Mouse (Mus musculus) urinary bladder, postnatal 14 days (tissue): ENCODE measurements around the gene Iqub.

Experiments used
- DNase-seq: peaks from one replicate; pipeline ENCODE4 v3.0.0; 2021; ENCODE audit warnings: low spot score

Iqub gene

DNA sequence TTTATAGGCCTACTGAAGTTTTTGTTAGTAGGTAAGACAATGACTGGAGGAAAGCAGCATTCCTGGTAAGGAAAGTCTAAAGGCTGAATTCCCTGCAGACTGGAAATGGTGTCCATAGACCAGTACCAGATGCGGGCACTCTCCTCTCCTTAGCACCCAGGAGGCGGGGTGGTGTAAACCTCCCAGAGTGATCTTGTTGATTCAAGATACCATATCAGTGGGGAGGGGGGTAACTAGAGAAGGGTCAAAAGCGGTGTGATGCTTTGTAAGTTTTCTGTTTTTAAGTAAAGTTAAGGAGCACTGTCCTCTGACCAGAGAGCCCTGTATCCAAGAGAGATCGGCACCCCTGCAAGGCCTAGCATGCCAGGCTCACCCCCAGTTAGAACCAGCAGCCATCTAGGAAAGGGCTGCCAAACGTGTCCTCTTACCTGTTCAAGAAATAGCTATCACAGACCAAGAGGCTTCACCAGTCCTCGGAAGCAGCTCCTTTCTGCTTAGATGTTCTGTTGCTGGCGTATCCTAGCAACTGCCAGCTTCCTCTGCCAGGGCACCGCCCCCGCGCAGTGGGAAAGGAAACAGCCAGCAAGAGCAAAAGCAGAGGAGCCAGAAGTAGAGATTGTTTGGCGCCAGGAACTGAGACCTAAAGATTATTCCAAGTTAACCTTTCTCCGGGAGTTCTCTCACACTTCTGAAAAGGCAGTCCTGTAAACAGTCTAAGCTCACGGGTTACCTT, at the start of gene Iqub:
Iqub (minus strand) TSS at position 516 of the 733 bp plus-strand sequence.
- DNase-seq, result peak; percentile 52

- DNase-seq, result no peak
Observed at GRCm38 (mm10) chr6:24564081-24564480, 49.2 kb upstream of the Iqub start.

DNA sequence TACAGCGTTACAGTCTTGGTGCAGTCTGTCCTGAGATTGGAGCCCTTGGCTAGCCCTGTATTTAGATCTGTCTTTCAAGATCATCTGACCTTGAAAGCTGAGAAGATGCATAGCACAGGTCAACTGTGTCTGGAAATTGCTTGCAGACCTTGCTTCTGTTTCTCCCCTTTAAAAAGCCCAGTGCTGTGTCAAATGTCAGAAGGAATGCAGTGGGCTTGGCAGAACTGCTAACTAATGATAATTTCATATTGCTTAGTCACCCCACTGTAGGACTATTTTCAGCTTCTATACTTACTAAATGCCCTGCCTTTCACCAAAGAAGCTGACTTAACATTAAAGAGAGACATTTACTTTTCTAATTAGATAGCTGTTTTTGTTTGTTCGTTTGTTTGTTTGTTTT, 40.6 kb upstream of the Iqub start:
- DNase-seq, result no peak

DNA sequence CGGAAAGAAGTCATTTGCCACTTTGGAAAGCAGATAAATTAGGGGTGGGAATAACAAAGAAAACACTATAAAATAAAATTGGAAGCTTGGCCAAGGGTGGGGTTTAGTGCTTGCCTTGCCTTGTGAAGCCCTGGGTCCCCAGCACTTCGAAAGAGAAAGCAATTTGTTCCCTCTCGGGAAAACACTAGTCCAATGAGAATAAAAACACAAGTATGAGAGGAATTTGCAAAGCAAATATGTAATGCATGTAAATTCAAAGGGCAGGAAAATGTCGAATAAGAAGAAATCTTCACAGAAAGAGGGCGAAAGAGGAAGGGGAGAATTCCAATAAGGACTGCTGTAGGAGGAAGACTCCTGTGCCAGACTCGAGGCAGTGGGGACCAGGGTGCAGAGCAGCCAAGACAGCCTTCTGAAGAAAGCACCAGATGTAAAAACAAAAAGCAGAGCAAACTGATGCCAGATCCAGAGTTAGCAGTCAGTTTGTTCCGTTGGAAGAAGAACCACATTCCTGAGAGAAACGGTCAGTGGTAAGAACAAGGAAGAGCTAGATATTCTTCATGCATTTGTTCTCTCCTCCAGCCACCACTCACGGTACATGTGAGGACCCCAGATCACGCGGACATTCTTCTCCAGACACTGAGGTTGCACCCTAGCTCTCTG, 39.7 kb upstream of the Iqub start:
- no peak for DNase-seq

DNA sequence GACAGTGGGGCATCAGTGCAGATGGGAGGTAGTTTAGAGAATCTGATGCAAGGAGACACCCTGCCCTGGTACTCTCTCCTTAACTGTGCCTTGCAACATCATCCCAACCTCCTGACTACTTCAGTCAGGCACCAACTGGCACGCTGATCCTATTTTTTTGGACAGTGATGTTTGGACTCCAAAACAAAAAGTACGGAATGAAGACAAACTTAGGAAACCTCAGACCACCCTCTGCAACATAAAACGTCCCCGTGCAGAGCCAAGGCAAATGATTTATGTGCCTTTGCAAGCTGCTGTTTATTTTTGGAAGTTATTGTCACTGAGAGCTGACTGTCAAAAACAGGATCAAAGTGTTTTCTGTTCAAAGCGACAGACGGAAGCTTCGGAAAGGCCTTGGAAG, 37.2 kb upstream of the Iqub start:
- no peak for DNase-seq

DNA sequence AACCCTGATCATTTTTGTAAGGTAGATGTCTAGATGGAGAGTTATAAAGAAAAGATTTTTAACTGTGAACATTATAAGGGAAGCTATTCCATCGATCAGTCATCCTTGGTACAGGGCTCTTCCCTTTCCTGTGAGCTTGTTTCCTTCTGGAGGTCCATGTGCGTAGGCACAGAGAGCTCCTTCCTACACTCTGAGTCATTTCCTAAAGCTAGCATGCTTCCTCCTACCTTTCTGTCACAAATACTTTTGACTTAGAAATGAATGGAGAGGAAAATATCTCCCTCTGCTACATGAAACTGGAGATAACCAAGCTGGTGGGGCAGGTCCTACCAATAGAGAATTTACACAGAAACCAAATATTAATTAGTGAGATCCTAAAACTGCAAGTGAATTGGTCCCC, 34.9 kb upstream of the Iqub start:
- DNase-seq, result no peak

- DNase-seq, result peak; percentile 31
Observed at GRCm38 (mm10) chr6:24546716-24547420, 32.0 kb upstream of the Iqub start.

DNA sequence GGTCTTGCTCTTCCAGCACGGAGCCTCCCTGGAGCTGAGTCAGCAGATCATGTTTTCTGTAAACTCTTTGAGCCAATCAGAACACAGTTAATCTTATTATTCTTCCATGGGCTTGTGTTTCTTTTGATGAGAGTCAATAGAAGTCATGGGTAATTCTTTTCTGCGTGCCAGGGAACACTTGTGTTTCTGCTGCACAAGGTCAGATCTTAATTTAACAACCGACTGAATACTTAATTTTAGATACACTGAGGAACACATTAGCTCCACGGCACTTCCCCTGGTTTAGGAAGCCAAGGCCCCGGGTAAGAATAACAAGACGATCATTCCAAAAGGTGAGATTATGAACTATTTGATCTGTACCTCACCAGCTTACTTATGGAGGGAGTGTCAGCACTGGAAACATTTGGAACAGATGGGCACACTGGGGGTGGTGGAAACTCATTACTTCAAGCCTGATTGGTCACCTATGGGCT, 28.3 kb upstream of the Iqub start:
- DNase-seq, result peak; percentile 12

DNA sequence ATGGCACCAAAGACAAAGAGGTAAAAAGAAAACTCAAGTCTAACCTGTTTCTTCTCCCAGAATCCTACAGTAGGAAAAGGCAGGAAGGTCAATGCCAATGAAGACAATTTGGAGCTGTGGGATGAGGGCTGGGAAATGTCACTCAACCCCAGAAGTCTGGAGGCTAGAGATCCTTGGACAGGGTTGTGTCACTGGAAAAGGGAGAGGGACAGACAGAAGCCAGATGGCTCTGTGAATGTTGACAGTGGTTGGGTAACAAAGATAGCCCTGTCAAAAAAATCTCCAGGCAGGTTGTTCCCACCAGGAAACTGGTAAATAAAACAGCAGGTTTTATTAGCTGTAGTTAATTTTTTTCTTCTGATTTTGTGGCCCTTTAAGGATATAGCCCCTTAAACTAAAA, 27.5 kb upstream of the Iqub start:
- DNase-seq, result no peak

DNA sequence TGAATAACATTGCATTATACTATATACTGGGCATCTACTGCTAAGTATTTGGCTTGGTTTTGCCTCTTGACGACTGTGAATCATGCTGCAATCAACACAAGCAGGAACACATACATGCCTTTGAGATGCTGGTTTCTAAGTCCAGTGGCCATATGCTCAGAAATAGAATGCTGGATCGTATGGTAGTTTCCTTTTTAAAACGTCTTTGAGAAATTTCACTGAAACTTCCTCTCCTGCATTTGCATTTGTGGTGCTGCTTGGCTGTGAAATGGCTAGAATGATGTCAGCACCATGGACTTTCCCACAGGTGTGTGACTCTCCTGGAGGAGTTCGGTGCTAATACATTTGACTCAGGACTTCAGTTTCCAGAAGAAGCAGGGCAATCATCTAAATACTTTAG, 25.2 kb upstream of the Iqub start:
- no peak for DNase-seq

GRCm38 (mm10) chr6:24538435-24538834, 23.6 kb upstream of the Iqub start:
- DNase-seq, result no peak

GRCm38 (mm10) chr6:24532804-24533203, 17.9 kb upstream of the Iqub start:
- DNase-seq, result no peak

DNA sequence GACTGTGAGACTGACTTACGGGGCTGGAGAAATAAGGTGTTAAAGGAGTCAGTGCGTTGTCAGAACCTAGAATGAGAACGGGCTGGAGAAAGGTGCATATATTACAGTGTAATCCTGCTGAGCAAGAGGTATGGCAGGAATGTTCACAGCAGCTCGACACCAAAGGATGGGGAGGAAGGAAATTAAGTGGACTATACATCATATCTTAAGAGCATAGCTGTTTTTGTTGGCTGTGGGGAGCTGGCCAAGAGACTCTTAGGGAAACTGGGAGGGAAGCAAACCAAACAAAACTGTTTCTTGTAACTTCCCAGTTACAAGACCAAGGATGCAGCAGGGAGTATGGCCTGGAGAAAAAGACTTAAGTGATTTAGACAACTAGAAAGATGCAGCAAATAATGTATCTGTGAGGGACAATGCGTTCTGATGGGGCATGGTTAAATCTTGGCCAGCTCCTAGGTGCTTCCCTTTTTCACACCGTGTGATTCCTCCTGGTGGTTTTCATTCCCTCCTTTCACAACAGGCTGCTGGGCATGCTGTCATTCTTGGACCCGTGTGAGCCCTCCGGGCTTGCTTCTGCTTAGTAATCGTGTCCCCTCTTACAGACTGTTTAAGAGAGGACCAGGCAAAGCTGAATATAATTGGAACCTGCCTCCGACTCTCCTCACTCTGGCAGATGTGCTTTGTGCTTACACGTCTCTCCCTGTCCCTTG, 16.0 kb upstream of the Iqub start:
- DNase-seq, result no peak

- DNase-seq, result peak; percentile 46
Observed at GRCm38 (mm10) chr6:24530166-24530565, 15.3 kb upstream of the Iqub start.

DNA sequence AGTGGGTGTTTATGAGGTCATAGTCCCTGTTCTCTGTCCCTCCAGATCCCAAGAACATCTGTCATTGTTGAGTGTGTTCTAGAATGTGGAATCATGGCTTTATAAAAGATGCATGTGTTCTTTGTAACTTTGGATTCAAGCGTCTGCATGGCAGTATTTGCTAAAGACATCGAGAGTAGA, 13.1 kb upstream of the Iqub start, which contains the start of gene Asb15:
Asb15 (plus strand) TSS at position 81 of the 180 bp plus-strand sequence.
- no peak for DNase-seq

DNA sequence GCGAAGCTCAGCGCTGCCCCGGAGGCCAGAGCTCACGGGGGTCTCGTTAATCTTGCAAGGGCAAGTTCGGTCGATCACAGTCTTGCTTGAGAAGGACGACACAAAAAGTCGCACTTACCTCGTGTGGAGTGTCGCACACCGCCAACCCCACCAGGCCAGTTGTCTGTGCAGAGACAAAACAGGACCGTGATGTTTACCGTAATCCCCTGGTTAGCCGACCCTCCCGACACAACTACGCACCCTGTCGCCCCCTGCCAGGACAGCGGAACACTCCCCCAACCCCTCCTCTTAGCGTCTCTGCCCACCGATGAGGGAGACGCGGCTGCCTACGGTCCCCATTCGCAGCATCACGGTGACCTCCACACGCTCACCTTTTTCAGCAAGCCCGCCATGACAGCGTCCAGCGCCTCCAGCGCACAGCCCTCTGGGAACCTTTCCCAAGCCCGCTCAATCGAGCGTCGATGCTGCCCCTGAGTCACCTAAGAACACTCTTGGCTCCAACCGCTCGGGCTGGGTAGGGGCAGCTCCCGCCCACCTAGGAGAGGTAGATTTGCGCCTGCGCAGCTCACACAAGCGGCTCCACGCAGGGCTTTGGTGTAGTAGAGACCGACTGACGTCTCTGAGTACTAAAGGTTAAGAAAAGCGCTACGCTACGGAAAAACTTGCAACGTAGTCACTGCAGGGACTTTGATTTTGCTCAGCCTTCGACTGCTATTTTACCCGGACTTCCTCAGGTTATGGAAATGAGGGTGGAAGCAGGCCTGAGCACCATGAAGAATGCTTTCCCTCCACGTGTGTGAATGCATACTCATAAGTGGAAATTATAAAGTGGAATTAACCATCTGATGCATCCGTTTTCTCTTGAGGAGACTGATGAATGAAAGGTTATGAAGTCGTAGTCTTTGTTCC, 12.5 kb upstream of the Iqub start, which contains the start of gene Ndufa5:
Ndufa5 (minus strand) TSS at position 859 of the 909 bp plus-strand sequence.
- peak; percentile 93 for DNase-seq

GRCm38 (mm10) chr6:24525705-24526104, 10.8 kb upstream of the Iqub start:
- DNase-seq, result no peak

DNA sequence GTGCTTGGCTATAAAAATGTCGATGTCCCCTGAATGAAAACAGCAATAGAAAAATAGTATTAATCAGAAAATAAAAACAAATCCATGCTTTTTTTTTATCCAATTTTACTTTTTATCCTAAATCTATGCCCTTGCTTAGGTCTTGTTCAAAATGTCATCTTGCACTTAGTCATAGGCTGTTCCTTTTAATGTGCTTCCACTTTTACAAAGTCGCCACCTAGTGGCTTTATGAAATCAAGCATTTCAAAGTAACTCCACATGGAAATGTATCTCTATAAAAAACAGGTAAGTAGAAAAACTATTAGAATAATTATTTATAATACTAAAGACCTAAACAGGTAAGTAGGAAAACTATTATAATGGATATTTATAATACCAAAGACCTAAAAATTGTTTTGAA, 1.3 kb upstream of the Iqub start:
- no peak for DNase-seq

GRCm38 (mm10) chr6:24504141-24504540, 10.7 kb downstream of the Iqub start:
- no peak for DNase-seq

DNA sequence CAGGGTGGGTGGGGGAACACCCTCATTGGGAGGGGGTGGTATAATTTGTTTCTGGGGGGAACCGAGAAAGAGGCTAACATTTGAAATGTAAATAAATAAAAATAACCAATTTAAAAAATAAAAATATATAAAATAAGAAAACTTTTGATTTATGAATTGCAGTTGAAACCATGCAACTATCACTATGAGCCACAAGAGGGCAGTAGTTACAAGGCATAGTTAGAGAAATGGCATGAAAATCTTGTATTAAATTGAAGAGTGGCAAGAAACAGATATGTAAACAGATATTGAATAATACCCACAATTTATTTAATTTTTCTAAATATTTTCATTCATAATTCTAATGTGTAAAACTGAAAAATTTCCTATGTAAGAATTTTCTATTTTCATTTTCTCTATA, 24.5 kb downstream of the Iqub start:
- DNase-seq, result no peak

DNA sequence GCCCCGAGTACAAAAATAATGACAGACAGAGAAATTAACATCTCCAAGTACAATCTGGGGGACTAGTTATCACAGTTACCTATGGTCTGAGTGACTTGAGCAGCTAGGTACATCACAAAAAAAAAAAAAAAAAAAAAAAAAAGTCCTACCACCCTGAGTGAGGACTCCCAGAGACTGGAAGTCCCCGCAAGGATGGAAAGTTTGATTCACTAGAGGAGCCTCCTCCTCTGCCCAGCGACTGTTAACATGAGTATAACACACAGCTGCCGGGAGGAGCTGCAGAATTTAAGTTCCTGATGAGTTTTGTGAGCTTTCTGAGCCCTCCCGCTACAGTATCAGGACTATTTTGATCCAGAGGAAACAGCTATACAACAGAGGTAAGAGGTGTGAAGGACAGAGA, 28.3 kb downstream of the Iqub start:
- DNase-seq, result no peak
